Mouse (Mus musculus): ENCODE results near the gene Chst8. TPM values are rescaled to one million over a fixed set of nuclear protein-coding genes. Genes with fewer than 3 reads are reported as not detected.

Chst8 gene
- polyA plus RNA-seq (2015; fragmentation: Nextera tagmentation; extraction: Ambion mirVana): 18.0 and 18.3 TPM in 2 replicates

DNA sequence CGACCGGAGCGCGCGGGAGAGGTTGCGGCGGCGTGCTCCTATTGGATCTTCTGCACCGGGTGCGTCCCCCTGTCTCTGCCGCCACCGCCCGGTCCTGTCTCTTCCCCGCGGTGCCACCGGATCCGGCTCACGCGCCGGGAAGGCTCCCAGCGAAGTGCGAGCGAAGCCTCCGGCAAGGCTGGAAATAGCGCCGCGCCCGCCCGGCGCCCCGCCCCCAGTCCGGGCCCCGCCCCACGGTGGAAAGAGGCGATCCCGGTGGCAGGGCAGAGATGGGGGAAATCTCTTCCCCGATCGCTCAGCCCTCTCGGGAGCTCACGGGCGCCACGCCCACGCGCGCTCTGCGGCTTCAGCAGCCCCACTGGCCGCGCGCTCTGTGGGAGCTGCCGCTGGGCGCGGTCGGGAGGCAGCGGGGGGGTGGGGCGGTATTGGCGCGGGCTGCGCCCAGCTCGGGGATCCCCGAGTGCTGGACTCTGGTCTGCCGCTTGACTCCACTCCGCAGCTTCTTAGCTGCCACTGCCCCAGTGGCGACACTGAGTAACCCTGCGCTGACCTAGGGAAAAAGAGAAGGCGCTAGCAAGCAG lies at the start of gene Chst8:
Gene Chst8 (minus strand): TSS at position 181 of the 581 bp plus-strand sequence.
- under 1% methylated on average over 63 of the region's 65 CpGs for WGBS
- no peaks in the 10 kb centered on the region for H3K36me3 ChIP-seq
- H3K4me2 ChIP-seq: peak within 1 kb of the TSS; percentile 82
- ATAC-seq (ENCODE audit: low FRiP score): peak; percentile 73
- H3K27ac ChIP-seq: peak within 1 kb of the TSS; percentile 41
- H3K4me1 ChIP-seq (replicated peaks): peaks cover 46% of the 10 kb centered on the region
- peak within 1 kb of the TSS; percentile 58 for H3K4me3 ChIP-seq
- H3K27me3 ChIP-seq: peaks cover 67% of the 10 kb centered on the region
- H3K9ac ChIP-seq: peak within 1 kb of the TSS; percentile 72
- no peaks in the 10 kb centered on the region for H3K9me3 ChIP-seq

DNA sequence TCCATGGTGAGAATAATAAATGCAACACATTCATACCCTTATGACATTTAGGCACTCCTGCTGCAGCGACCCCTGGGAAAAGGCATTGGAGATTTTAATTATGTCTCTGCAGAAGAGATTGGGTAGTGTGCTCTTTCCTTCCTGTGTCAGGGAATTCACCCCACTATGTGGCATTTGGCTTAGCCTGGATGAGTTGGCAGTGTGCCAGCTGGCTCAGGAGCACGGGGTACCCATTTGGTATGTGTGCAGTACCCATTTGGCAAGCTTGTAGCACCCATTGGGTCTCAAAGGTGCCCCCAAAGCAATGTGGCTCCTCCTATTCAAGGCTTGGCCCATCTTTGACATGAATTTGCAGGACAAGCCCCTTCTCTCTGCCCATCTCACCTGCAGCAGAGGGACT lies 45.8 kb upstream of the Chst8 start:
- Histone ChIP-seq H3K27ac (peak overlapping the region; percentile 8; the same call in 1 of the 2 replicates), H3K36me3 (no peaks in the 10 kb centered on the region), H3K27me3 (no peaks in the 10 kb centered on the region), H3K4me3 (no peak overlapping the region), H3K9ac (no peak overlapping the region), H3K9me3 (no peaks in the 10 kb centered on the region), H3K4me2 (no peak overlapping the region), H3K4me1 (replicated peaks) (peaks cover 8% of the 10 kb centered on the region)
- 55% methylated on average over 2 of the region's 2 CpGs for WGBS
- no peak for ATAC-seq (ENCODE audit: low FRiP score)

DNA sequence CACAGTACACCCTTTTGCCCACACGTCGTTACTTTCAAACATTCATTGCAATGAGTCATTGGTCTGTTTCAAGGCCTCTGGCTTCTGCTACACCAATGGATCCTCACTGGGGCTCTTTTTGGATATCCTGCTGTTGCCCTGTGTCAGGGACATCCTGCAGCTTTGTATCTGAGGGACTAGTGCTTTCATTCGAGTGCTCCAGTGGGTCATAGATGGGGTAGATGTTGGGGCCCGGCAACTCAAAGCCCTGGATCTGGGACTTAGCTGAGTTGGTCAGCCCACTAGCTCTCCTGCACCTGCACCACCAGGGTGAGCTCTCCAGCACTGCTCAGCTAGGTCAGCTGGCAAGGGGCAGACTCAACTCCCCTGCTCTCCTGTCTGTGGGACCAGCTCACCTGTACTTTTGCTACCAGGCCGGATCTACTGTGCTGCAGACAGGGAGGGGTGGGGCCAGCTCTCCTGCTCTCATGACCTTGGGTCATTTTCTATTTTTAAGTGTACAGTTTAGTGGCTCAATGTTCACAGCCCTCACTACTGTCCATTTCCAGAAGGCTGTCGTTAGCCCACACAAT lies 42.4 kb upstream of the Chst8 start:
- H3K27ac ChIP-seq: no peak overlapping the region
- H3K4me1 ChIP-seq (replicated peaks): peaks cover 8% of the 10 kb centered on the region
- no peak overlapping the region for H3K4me2 ChIP-seq
- 92% methylated on average over 6 of the region's 6 CpGs for WGBS
- no peak overlapping the region for H3K4me3 ChIP-seq
- no peak overlapping the region for H3K9ac ChIP-seq
- no peaks in the 10 kb centered on the region for H3K36me3 ChIP-seq
- H3K9me3 ChIP-seq: no peaks in the 10 kb centered on the region
- no peak for ATAC-seq (ENCODE audit: low FRiP score)
- H3K27me3 ChIP-seq: no peaks in the 10 kb centered on the region

DNA sequence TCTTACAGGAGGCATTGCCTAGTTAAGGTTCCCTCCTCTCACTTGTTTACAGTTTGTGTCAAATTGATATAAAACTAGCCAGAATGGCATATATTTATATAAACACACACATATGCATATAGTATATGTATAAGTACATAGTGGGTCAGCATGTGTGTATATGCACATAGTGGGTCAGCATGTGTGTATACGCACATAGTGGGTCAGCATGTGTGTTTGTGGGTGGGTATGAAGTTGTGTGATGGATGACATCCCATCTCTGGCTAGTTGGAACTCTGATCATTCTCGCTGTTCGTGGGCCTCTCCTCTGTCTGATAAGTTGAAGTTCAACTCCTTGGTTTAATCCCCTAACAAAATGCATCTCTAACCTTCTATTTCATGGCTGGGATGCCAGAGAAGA lies 40.9 kb upstream of the Chst8 start:
- no peaks in the 10 kb centered on the region for H3K36me3 ChIP-seq
- H3K4me2 ChIP-seq: no peak overlapping the region
- H3K4me1 ChIP-seq (replicated peaks): peaks cover 5% of the 10 kb centered on the region
- ATAC-seq (ENCODE audit: low FRiP score): no peak
- no peak overlapping the region for H3K27ac ChIP-seq
- no peaks in the 10 kb centered on the region for H3K27me3 ChIP-seq
- 85% methylated on average over 3 of the region's 3 CpGs for WGBS
- no peak overlapping the region for H3K9ac ChIP-seq
- H3K4me3 ChIP-seq: no peak overlapping the region
- H3K9me3 ChIP-seq: 0 out of 2 replicates have a peak, but pooled peaks cover 7% of the 10 kb centered on the region

DNA sequence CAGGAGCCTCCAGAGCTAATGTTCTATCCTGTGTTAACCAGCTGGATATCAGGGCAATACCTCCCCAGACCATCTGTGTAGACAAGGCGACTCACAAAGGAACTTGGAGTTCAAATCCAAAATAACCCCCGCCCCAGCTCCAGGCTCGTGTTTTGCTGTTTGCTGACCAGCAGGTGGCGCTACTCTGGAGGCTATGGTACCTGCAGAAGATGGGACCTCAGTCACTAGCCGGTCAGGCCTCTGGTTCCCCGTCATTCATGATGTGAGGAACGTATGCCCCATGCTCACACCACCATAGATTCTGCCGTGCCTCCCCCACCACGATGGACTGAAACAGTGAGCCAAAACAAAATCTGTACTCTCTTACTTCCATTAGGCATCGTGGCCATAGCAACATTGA lies 37.1 kb upstream of the Chst8 start:
- ATAC-seq (ENCODE audit: low FRiP score): no peak
- H3K4me3 ChIP-seq: no peak overlapping the region
- H3K9ac ChIP-seq: no peak overlapping the region
- H3K36me3 ChIP-seq: no peaks in the 10 kb centered on the region
- H3K27me3 ChIP-seq: no peaks in the 10 kb centered on the region
- H3K4me1 ChIP-seq (replicated peaks): peaks cover 12% of the 10 kb centered on the region
- H3K27ac ChIP-seq: no peak overlapping the region
- 40% methylated on average over 10 of the region's 10 CpGs for WGBS
- H3K9me3 ChIP-seq: 0 out of 2 replicates have a peak, but pooled peaks cover 7% of the 10 kb centered on the region
- H3K4me2 ChIP-seq: no peak overlapping the region

DNA sequence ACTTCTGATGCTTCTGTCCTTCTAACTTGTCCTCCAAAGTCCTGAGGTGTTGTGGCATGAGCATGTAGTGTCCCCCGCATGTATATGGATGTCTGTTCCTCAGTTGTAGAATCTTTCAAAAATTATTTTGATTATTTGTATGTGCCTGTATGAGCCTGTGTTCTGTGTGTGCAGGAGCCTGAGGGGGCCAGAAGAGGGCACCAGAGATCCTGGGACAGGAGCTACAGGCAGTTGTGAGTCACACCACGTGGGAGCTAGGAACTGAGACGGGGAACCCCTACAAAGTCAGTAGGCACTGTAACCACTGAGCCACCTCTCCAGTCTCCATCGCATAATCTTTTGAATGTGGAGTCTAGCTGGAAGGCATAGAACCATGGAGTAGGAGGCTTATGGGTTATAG lies 36.3 kb upstream of the Chst8 start:
- Histone ChIP-seq H3K4me3 (no peak overlapping the region), H3K27ac (no peak overlapping the region), H3K4me1 (replicated peaks) (peaks cover 12% of the 10 kb centered on the region), H3K9me3 (0 out of 2 replicates have a peak, but pooled peaks cover 7% of the 10 kb centered on the region), H3K27me3 (no peaks in the 10 kb centered on the region), H3K36me3 (no peaks in the 10 kb centered on the region), H3K9ac (no peak overlapping the region), H3K4me2 (no peak overlapping the region)
- WGBS: 86% methylated on average over 4 of the region's 4 CpGs
- no peak for ATAC-seq (ENCODE audit: low FRiP score)

DNA sequence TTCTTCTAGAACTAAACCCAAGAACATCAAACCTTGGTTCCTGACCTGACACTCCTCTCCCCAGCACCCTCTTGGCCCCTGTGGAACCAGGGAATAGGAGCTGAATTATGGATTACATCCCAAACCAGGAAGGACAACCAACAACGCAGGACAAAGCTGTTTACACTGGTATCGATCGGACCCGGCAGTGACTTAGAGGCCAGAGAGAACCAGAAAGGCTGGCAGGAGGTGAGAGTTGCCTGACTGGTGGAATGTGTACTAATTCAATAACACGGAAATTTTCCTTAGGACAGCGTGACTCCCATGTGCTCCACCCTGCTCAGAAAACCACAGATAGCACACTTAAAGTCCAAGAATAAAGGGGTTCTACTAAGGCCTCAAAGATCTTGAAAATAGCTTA lies 35.4 kb upstream of the Chst8 start:
- H3K4me3 ChIP-seq: no peak overlapping the region
- 78% methylated on average over 6 of the region's 6 CpGs for WGBS
- H3K27ac ChIP-seq: no peak overlapping the region
- no peak overlapping the region for H3K9ac ChIP-seq
- H3K27me3 ChIP-seq: no peaks in the 10 kb centered on the region
- 0 out of 2 replicates have a peak, but pooled peaks cover 7% of the 10 kb centered on the region for H3K9me3 ChIP-seq
- ATAC-seq (ENCODE audit: low FRiP score): no peak
- peaks cover 12% of the 10 kb centered on the region for H3K4me1 ChIP-seq (replicated peaks)
- H3K36me3 ChIP-seq: no peaks in the 10 kb centered on the region
- no peak overlapping the region for H3K4me2 ChIP-seq

DNA sequence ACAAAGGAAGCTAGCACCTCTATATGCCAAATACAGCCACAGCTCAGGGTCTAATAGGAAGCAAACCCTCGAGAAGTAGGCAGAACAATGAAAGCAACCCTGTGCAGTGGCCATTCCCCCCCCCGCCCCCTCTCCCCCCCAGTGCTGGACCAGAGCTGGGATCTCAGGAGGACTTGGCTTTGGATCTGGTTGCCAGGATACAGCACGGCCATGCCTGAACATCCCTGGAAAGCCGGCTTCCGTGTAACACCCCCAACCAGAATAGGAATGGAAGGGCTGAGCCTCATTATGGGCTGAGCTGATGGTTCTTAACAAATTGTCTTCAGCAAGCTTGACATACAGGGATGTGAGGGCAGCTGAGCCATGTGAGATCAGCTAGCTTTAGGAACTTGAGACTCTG lies 34.9 kb upstream of the Chst8 start:
- H3K27me3 ChIP-seq: no peaks in the 10 kb centered on the region
- no peak overlapping the region for H3K27ac ChIP-seq
- no peaks in the 10 kb centered on the region for H3K36me3 ChIP-seq
- no peak overlapping the region for H3K9ac ChIP-seq
- ATAC-seq (ENCODE audit: low FRiP score): peak; percentile 71
- H3K4me3 ChIP-seq: no peak overlapping the region
- WGBS: 20% methylated on average over 5 of the region's 5 CpGs
- peaks cover 12% of the 10 kb centered on the region for H3K4me1 ChIP-seq (replicated peaks)
- no peak overlapping the region for H3K4me2 ChIP-seq
- H3K9me3 ChIP-seq: 0 out of 2 replicates have a peak, but pooled peaks cover 7% of the 10 kb centered on the region

DNA sequence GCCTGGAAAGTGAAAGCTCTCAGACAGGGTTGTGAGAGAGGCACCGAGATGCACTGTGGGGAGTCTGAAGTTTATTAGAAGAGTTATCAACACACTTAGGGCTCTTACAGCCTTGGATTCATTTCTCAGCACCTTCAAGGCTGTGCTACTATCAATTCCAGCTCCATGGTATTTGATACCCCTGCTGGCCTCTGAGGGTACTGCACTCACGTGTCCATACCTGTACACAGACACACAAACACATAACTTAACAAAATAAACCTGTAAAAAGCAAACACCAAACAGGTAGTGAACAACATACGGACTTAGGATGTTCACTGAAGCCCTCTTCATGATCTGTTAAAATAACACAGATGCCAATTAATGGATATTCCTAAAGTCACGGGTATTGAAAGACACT lies 26.2 kb upstream of the Chst8 start:
- no peak overlapping the region for H3K27ac ChIP-seq
- H3K9ac ChIP-seq: no peak overlapping the region
- H3K4me2 ChIP-seq: no peak overlapping the region
- H3K27me3 ChIP-seq: no peaks in the 10 kb centered on the region
- WGBS: 89% methylated on average over 4 of the region's 4 CpGs
- no peak for ATAC-seq (ENCODE audit: low FRiP score)
- no peaks in the 10 kb centered on the region for H3K9me3 ChIP-seq
- H3K36me3 ChIP-seq: no peaks in the 10 kb centered on the region
- no peak overlapping the region for H3K4me3 ChIP-seq
- H3K4me1 ChIP-seq (replicated peaks): no peaks in the 10 kb centered on the region; the same call in 1 of the 2 replicates

DNA sequence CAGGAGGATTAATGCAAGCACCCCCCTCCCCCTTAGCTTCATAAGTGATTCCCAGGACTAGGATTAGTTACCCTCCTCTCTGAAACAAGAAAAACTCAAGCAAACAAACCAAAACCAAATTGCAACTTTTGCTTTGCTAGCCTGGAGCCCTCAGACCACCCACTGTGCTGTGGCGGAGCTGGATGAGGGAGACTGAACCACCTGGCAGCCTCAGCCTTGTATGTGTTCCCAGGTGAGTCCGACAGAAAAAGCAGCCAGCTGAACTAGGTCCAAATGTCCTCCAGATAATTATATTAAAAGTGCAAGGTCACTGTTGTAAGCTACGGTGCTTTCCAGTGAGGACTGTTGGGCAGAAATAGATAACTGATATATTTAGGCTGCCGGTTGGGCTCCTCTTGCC lies 25.7 kb upstream of the Chst8 start:
- H3K4me3 ChIP-seq: no peak overlapping the region

DNA sequence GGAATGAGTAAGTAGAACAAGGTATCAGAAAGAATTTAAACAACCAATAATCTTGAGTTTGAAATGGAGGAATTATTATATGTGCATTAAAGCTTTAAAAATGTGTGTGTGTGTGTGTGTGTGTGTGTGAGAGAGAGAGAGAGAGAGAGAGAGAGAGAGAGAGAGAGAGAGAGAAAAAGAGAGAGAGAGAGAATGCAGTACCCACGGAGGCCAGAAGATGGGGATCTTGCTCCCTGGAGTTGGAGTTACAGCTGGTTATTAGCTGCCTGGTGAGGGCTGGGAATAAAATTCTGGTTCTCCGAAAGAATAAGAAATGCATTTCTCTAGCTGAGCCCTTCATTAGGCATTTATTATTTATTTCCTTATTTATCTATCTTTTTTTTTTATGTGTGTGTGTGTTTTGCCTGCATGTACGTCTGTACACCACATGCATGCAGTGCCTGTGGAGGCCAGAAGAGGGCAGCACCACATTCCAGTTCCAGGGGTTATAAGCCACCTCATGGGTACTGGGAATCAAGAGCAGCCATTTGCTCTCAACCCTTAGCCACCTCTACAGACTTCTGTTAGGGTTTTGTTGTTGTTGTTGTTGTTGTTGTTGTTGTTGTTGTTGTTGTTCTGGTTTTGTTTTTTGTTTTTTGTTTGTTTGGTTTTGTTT lies 13.9 kb upstream of the Chst8 start:
- no peak overlapping the region for H3K4me2 ChIP-seq
- H3K4me3 ChIP-seq: no peak overlapping the region
- ATAC-seq (ENCODE audit: low FRiP score): no peak
- H3K36me3 ChIP-seq: no peaks in the 10 kb centered on the region
- no peaks in the 10 kb centered on the region for H3K9me3 ChIP-seq
- no peak overlapping the region for H3K27ac ChIP-seq
- H3K9ac ChIP-seq: no peak overlapping the region
- 50% methylated on average over 3 of the region's 3 CpGs for WGBS
- no peaks in the 10 kb centered on the region for H3K4me1 ChIP-seq (replicated peaks)
- 0 out of 2 replicates have a peak, but pooled peaks cover 2% of the 10 kb centered on the region for H3K27me3 ChIP-seq

More for the DNA sequence above, 25.7 kb upstream of the Chst8 start:
- Histone ChIP-seq H3K9me3 (no peaks in the 10 kb centered on the region), H3K27ac (no peak overlapping the region), H3K4me2 (no peak overlapping the region), H3K4me1 (replicated peaks) (no peaks in the 10 kb centered on the region; the same call in 1 of the 2 replicates), H3K27me3 (no peaks in the 10 kb centered on the region), H3K9ac (no peak overlapping the region), H3K36me3 (no peaks in the 10 kb centered on the region)
- ATAC-seq (ENCODE audit: low FRiP score): no peak
- 91% methylated on average over 4 of the region's 4 CpGs for WGBS

DNA sequence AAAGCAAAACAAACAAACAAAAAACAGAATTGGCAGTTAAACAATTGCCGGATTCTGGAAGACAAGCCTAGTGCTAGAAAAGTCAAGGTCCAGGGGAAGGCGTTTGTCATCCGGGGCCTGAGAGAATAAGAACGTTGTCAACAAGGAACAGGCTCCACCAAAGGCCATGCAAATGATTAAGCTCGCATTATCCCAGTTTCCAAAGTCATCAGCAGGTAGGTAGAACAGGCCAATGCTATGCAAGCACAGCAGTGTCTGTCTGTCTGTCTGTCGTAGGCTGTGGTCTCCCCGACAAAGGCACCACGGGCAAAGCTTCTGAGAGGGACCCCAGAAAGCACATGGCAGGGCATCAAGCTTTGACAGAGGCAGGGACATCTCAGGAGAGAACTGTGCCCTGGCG lies 9.1 kb upstream of the Chst8 start:
- Histone ChIP-seq H3K9me3 (no peaks in the 10 kb centered on the region), H3K4me1 (replicated peaks) (peaks cover 10% of the 10 kb centered on the region; the same call in 1 of the 2 replicates), H3K9ac (no peak overlapping the region), H3K36me3 (no peaks in the 10 kb centered on the region), H3K4me3 (no peak overlapping the region), H3K27ac (no peak overlapping the region), H3K27me3 (0 out of 2 replicates have a peak, but pooled peaks cover 2% of the 10 kb centered on the region), H3K4me2 (no peak overlapping the region)
- no peak for ATAC-seq (ENCODE audit: low FRiP score)
- WGBS: 83% methylated on average over 9 of the region's 9 CpGs
